Mouse (Mus musculus): ENCODE data around the gene Tsga10.

- TF ChIP-seq CTCF (IDR thresholded peaks at IDR 0.05; ENCODE audit: low read depth) = no peak
- no peak for TF ChIP-seq EP300 (IDR thresholded peaks at IDR 0.05; ENCODE audit: low read depth)
Observed at GRCm38 (mm10) chr1:37711596-37712356, 154.5 kb downstream of the Tsga10 start.
